Mouse (Mus musculus): Measurements from ENCODE around the gene Bcar3. TPM values are rescaled to one million over a fixed set of nuclear protein-coding genes. Genes with fewer than 3 reads are reported as not detected.

Gene Bcar3
- polyA plus RNA-seq, 1 experiment = 26.3 TPM

DNA sequence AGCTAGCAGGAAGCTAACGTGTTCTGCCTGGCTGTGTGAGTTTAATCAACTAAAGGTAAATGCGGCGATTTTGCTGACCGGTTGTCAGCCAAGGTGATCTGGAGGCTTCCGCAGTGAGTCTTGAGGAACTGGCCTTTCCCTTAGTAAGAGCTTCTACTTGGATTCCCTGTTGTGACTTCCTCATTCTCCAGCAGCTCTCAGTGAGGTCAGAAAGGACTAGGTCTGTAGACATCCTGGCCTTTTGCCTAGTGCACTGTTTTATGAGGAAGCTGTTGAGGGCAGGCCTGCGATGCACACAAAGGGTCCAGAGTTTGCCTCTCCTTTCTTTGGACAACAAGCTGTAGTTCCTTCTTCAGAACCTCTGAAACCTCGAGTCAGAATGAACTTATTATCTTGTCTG lies 3.2 kb upstream of the Bcar3 start:
- Histone ChIP-seq H3K27me3 (ENCODE audit: control insufficient read depth, insufficient read depth, low read length, poor library complexity, severe bottlenecking) (no peaks in the 10 kb centered on the region), H3K27ac (ENCODE audit: insufficient read depth, low read length) (no peak overlapping the region), H3K9ac (ENCODE audit: low read depth, poor library complexity, severe bottlenecking) (no peak overlapping the region), H3K4me1 (ENCODE audit: control insufficient read depth, insufficient read depth, low read length) (no peaks in the 10 kb centered on the region), H3K36me3 (ENCODE audit: control insufficient read depth, insufficient read depth, low read length, poor library complexity, severe bottlenecking) (no peaks in the 10 kb centered on the region), H3K9me3 (replicated peaks; ENCODE audit: control insufficient read depth, insufficient read depth, low read length, poor library complexity, severe bottlenecking) (no peaks in the 10 kb centered on the region), H3K4me3 (ENCODE audit: low read depth, low read length) (no peak overlapping the region)
- TF ChIP-seq EP300 (IDR thresholded peaks at IDR 0.05; ENCODE audit: insufficient read depth, low read depth, low read length) (no peak), CTCF (IDR thresholded peaks at IDR 0.05; ENCODE audit: low read depth, low read length) (no peak)

DNA sequence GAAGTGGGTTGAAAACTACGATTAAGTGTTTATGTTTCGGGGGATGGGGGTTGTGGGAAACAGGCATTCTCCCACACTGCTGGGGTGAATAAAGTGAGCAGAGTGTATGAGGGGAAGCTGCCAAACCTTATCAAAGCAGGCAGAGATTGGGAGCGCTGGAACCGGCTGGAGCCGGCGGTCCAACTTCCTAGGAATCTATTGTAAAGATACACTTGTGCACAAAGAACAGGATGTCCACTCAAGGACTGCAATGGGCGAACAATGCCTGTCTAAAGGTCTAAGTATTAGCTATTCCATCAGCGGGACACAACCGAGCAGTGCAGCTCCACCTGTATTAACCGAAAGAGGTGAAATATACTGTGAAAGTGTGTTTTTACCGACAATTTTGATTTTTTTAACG lies 2.1 kb upstream of the Bcar3 start:
- H3K4me1 ChIP-seq (ENCODE audit: control insufficient read depth, insufficient read depth, low read length) = no peaks in the 10 kb centered on the region
- H3K36me3 ChIP-seq (ENCODE audit: control insufficient read depth, insufficient read depth, low read length, poor library complexity, severe bottlenecking) = no peaks in the 10 kb centered on the region
- no peaks in the 10 kb centered on the region for H3K27me3 ChIP-seq (ENCODE audit: control insufficient read depth, insufficient read depth, low read length, poor library complexity, severe bottlenecking)
- no peak overlapping the region for H3K9ac ChIP-seq (ENCODE audit: low read depth, poor library complexity, severe bottlenecking)
- no peak for TF ChIP-seq CTCF (IDR thresholded peaks at IDR 0.05; ENCODE audit: low read depth, low read length)
- TF ChIP-seq EP300 (IDR thresholded peaks at IDR 0.05; ENCODE audit: insufficient read depth, low read depth, low read length) = 0 out of 2 replicates have a peak, but pooled peaks have one; percentile 16
- no peak for TF ChIP-seq POLR2A (IDR thresholded peaks at IDR 0.05; ENCODE audit: insufficient read depth, low read length)
- H3K4me3 ChIP-seq (ENCODE audit: low read depth, low read length) = no peak overlapping the region
- no peaks in the 10 kb centered on the region for H3K9me3 ChIP-seq (replicated peaks; ENCODE audit: control insufficient read depth, insufficient read depth, low read length, poor library complexity, severe bottlenecking)
- H3K27ac ChIP-seq (ENCODE audit: insufficient read depth, low read length) = no peak overlapping the region

DNA sequence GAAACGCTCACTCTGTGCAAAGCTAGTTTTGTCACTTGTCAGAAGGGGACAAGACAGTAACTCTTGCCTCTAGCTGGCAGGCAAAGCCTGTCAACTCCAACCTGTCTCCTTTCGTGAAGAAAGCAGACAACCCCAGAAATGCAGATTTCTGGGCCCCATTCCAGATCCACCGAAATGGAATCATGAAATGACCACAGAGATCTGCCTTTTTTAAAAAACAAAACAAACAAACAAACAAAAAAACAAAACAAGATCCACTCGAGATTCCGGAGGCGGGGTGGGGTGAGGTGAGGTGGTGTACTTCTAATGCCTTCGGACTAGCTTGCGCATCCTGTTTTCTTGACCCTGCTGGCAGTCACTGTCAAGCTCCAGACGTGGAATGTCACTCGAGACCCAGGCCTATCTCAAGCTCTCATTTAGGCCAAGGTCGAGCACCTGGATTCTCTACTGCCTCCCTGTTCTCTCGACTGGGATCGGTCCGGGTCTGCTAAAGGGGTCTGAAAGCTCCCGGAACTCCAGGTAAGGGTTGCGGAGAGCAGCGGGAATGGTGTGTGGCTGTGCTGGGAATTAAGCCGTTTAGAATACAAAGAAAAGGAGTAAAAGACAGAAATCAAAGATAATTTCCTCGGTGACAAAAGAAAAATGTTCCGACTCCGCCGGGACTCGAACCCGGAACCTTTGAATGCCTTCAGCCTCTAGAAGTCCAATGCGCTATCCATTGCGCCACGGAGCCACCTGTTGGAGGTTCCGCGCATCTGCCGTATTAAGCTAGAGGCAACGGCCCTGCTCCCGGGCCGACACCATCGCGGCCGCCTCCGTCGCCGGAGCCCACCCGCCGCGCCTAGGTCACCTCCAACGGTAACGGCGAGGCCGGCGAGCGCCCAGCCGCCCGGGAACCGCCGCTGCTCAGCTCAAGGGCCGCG lies 1.4 kb upstream of the Bcar3 start:
- TF ChIP-seq CTCF (IDR thresholded peaks at IDR 0.05; ENCODE audit: low read depth, low read length) (no peak), EP300 (IDR thresholded peaks at IDR 0.05; ENCODE audit: insufficient read depth, low read depth, low read length) (peak; percentile 57; the same call in 1 of the 2 replicates)
- Histone ChIP-seq H3K27me3 (ENCODE audit: control insufficient read depth, insufficient read depth, low read length, poor library complexity, severe bottlenecking) (no peaks in the 10 kb centered on the region), H3K4me3 (ENCODE audit: low read depth, low read length) (peak overlapping the region; percentile 95), H3K4me1 (ENCODE audit: control insufficient read depth, insufficient read depth, low read length) (no peaks in the 10 kb centered on the region), H3K9ac (ENCODE audit: low read depth, poor library complexity, severe bottlenecking) (peak overlapping the region; percentile 99), H3K9me3 (replicated peaks; ENCODE audit: control insufficient read depth, insufficient read depth, low read length, poor library complexity, severe bottlenecking) (no peaks in the 10 kb centered on the region), H3K27ac (ENCODE audit: insufficient read depth, low read length) (no peak overlapping the region), H3K36me3 (ENCODE audit: control insufficient read depth, insufficient read depth, low read length, poor library complexity, severe bottlenecking) (no peaks in the 10 kb centered on the region)

DNA sequence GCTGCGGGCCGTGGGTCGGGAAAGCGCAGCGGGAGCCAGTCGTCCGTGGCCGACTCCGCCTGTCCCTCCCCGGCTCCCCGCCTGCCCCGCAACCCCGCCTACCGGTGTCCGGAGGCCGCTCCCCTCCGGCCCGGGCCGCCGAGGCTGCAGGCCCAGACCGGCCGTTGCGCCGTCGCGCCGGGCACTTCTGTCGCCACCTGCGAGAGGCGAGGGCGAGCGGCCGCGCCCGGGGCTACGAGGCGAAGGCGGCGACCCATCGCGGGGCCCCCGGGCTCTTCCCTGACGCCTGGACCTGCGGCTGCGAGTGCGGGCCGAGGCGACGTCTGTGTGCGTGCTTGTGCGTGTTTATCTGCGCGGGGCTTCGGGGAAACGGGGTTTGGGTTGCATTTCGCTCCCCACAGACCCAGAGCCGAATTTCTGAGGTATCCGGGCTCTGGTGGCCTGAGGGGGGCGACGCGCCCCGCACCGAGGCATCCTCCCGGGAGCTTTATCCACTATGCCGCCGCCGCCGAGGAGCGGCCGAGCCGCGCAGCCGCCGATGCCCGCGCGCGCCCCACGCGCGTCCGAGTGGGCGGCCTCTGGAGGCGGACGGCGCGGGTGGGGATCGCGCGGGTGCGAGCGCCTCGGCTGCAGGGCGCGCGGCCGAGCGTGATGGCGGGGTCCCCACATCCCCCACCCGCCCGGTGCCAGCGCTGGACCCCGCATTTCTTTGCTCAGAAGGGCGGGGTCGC lies 548 bp upstream of the Bcar3 start:
- H3K9me3 ChIP-seq (replicated peaks; ENCODE audit: control insufficient read depth, insufficient read depth, low read length, poor library complexity, severe bottlenecking) = no peaks in the 10 kb centered on the region
- no peaks in the 10 kb centered on the region for H3K36me3 ChIP-seq (ENCODE audit: control insufficient read depth, insufficient read depth, low read length, poor library complexity, severe bottlenecking)
- peak overlapping the region; percentile 95 for H3K4me3 ChIP-seq (ENCODE audit: low read depth, low read length)
- H3K27me3 ChIP-seq (ENCODE audit: control insufficient read depth, insufficient read depth, low read length, poor library complexity, severe bottlenecking) = no peaks in the 10 kb centered on the region
- no peaks in the 10 kb centered on the region for H3K4me1 ChIP-seq (ENCODE audit: control insufficient read depth, insufficient read depth, low read length)
- TF ChIP-seq POLR2A (IDR thresholded peaks at IDR 0.05; ENCODE audit: insufficient read depth, low read length) = no peak
- peak overlapping the region; percentile 30; the same call in 1 of the 2 replicates for H3K27ac ChIP-seq (ENCODE audit: insufficient read depth, low read length)
- H3K9ac ChIP-seq (ENCODE audit: low read depth, poor library complexity, severe bottlenecking) = peak overlapping the region; percentile 99

DNA sequence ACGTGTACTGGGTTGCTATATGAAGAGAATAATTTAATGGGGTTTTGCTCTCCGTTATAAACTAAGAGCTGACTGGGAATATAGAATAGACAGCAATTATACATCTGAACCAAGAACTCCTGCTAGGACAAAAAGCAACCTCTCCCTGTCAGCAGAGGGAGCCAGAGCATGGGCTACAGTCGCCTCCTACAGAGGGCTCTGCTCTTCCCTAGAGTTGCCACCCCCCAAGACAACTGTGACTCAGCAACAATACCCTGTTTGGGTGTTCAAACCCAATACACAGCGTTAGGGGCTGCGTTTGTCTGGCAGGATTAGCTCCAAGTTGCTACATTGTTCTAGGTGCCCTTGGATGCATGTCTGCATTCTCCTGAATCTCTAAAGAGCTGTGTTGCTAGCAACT lies 1.6 kb downstream of the Bcar3 start:
- peak; percentile 93 for TF ChIP-seq CTCF (IDR thresholded peaks at IDR 0.05; ENCODE audit: low read depth, low read length)
- TF ChIP-seq POLR2A (IDR thresholded peaks at IDR 0.05; ENCODE audit: insufficient read depth, low read length) = no peak
- peak; percentile 85 for TF ChIP-seq EP300 (IDR thresholded peaks at IDR 0.05; ENCODE audit: insufficient read depth, low read depth, low read length)
- Histone ChIP-seq H3K27ac (ENCODE audit: insufficient read depth, low read length) (peak overlapping the region; percentile 75; the same call in 1 of the 2 replicates), H3K4me1 (ENCODE audit: control insufficient read depth, insufficient read depth, low read length) (no peaks in the 10 kb centered on the region)

DNA sequence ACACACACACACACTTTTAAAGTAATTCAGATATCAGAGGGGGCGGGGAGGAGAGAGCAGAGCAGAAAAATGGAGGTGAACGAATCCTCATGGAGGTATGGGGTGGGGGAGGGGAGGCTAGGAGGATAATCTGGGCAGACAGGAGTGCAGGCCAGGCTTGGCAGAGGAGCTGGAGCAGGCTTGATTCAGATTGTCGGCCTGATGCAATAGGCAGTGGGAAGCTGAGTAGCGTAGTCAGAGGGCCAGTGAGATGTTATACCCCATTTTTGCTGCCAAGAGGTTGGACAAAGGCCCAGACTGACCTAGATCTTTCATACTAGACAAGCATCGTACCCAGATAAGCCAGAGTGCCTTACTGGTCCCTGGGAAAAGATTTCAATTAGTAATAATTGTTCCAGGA lies 3.0 kb downstream of the Bcar3 start:
- Histone ChIP-seq H3K9ac (ENCODE audit: low read depth, poor library complexity, severe bottlenecking) (no peak overlapping the region), H3K9me3 (replicated peaks; ENCODE audit: control insufficient read depth, insufficient read depth, low read length, poor library complexity, severe bottlenecking) (no peaks in the 10 kb centered on the region), H3K27me3 (ENCODE audit: control insufficient read depth, insufficient read depth, low read length, poor library complexity, severe bottlenecking) (no peaks in the 10 kb centered on the region), H3K27ac (ENCODE audit: insufficient read depth, low read length) (no peak overlapping the region), H3K4me1 (ENCODE audit: control insufficient read depth, insufficient read depth, low read length) (no peaks in the 10 kb centered on the region), H3K4me3 (ENCODE audit: low read depth, low read length) (no peak overlapping the region), H3K36me3 (ENCODE audit: control insufficient read depth, insufficient read depth, low read length, poor library complexity, severe bottlenecking) (no peaks in the 10 kb centered on the region)
- TF ChIP-seq EP300 (IDR thresholded peaks at IDR 0.05; ENCODE audit: insufficient read depth, low read depth, low read length) (no peak), CTCF (IDR thresholded peaks at IDR 0.05; ENCODE audit: low read depth, low read length) (no peak), POLR2A (IDR thresholded peaks at IDR 0.05; ENCODE audit: insufficient read depth, low read length) (no peak)

More for the DNA sequence above, 1.6 kb downstream of the Bcar3 start:
- Histone ChIP-seq H3K9me3 (replicated peaks; ENCODE audit: control insufficient read depth, insufficient read depth, low read length, poor library complexity, severe bottlenecking) (no peaks in the 10 kb centered on the region), H3K36me3 (ENCODE audit: control insufficient read depth, insufficient read depth, low read length, poor library complexity, severe bottlenecking) (no peaks in the 10 kb centered on the region), H3K9ac (ENCODE audit: low read depth, poor library complexity, severe bottlenecking) (no peak overlapping the region), H3K27me3 (ENCODE audit: control insufficient read depth, insufficient read depth, low read length, poor library complexity, severe bottlenecking) (no peaks in the 10 kb centered on the region), H3K4me3 (ENCODE audit: low read depth, low read length) (no peak overlapping the region)
